Mouse (Mus musculus) embryo, embryonic 11 days (tissue): ENCODE measurements around the gene Ripk3.

Source experiments
- DNase-seq: peaks from one replicate; pipeline ENCODE4 v3.0.0-alpha.2; 2015

Ripk3 gene

GRCm38 (mm10) chr14:55758363-55758784 is 30.3 kb downstream of the Ripk3 start, which contains the start of gene Cideb:
TSS of gene Cideb (minus strand) at chr14:55758458.
- peak; percentile 83 for DNase-seq

GRCm38 (mm10) chr14:55757566-55757965 is 31.1 kb downstream of the Ripk3 start:
- no peak for DNase-seq

DNA sequence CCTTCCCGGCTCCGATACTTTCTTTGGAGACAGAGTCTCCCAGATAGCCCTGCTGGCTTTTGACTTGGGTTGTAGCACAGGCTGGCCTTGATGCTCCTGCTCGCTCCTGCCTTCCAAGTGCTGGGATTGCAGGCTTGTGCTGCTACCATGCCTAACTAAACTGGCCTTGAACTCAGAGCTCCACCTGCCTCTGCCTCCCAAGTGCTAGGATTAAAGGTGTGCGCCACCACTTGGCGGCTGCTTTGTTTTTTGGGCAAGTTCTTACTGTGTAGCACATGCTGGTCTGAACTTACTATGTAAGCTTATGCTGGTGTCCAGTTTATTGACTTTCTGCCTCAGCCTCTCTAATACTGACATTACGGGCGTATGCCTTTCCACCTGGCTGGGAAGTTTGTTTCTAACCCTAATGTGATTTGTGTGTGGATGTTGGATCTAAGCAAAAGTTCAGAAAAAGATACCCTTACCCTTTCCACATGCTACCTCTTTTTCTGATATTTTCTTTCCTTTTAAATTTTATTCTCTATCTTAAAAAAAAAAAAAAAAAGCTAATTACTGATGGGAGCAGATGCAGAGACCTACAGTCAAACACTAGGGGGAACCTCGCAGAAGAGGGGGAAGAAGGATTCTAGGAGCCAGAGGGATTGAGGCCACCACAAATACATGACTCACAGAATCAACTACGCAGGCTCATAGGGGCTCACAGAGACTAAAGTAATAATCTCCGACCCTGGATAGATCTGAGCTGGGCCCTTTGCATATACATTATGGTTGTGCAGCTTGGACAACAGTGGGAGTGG is 41.4 kb downstream of the Ripk3 start:
- no peak for DNase-seq

DNA sequence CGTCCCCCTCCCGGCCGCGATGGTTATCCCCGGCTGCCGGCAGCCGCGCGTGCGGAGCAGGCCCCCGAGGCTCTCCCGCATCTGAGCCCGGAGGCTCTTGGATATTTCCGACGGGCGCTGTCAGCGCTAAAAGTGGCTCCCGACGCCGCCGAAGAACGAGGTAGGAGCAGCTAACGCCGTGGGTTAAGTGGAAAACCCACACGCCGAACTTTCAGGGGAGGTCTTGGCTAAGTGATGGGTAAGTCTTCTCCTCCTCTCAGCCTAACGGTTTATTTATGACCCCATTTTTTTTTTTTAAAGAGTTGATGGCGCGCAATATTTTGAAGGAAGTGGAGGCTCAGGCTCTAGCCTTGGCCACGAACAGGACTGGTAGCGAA is 42.8 kb downstream of the Ripk3 start:
- no peak for DNase-seq

DNA sequence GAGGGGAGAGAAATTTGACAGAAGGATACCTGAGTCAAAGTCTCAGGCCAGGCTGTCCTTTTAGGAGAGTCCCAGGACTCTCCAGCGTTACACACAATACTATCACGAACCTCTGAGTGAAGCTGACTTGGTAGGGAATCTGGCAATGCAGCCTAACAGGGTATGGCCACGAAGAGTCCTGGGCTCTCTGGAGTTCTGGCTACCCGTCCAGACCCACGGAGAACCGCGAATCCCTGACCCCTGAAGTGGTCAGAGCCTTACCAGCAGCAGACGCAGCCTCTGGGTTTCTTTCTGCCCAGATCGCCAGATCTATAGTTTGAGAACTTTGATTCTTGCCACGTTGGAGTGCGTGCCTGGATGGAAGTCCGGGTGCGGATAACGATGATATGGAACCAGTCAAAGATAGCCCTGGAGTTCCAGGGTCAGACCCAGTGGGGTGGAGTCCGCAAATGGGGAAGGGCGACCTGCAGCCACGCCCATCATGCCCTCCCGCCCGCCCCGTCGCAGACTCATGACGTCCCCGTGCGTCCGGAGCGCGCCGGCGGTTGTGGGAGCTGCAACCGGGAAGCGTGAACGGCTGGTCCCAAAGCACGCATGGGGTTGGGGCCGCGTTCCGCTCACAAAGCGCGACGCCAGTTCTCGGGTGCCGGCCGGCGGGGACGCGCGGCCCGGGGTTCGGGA is 43.3 kb downstream of the Ripk3 start, which contains the start of the genes Dhrs1 and Nop9:
Gene Dhrs1, minus strand, starts transcription at position 511 of the 681 bp plus-strand sequence.
Gene Nop9, plus strand, starts transcription at position 514 of the 681 bp plus-strand sequence.
- peak; percentile 93 for DNase-seq

DNA sequence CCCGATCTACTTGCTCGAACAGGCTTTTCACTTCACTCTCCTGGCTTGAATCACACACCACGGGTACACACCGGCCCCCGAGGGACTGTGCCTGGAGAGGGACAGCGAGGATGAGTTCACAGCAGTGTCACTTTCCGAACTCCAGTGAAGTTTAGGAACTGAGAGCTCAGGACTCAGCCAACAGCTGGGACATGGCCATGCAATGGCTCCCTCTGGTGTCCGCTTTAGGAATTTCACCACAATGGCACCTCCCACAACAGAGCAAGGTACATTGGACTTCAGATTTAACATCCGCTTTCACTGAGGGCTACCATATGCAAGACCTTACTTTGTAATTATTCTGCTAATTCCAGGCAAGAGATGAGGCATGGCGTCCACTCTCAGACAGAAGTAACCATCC is 45.0 kb downstream of the Ripk3 start:
- DNase-seq: peak; percentile 83

DNA sequence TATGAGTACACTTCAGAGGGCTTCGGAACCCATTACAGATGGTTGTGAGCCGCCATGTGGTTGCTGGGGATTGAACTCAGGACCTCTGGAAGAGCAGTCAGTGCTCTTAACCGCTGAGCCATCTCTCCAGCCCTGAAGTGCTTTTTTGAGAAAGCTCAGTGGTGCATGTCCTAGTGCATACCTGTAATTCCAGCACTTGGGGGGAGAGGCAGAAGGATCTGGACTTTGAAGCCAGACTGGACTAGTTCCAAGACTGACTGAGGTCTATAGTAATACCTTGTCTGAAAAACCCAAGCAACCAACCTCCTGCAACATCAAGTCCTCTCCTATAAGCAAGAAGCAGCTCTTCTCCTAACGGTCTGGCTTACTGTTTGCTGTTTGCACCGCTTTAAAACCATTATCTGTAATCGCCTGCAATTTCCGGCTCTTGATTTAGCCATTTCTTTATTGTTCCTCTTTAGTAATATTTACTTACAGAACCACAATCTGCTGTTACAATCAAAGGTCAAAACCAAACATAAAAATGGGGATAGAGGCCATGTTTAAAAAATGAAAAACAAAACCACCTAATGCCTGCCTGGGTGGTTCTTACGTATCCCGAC is 51.5 kb downstream of the Ripk3 start:
- no peak for DNase-seq

GRCm38 (mm10) chr14:55735758-55736157 is 52.9 kb downstream of the Ripk3 start:
- no peak for DNase-seq

- DNase-seq: no peak
These were observed 53.3 kb downstream of the Ripk3 start for GRCm38 (mm10) chr14:55735334-55735733.
